Mouse (Mus musculus): ENCODE data around the gene Tsfm. TPM values are rescaled to one million over a fixed set of nuclear protein-coding genes. Genes with fewer than 3 reads are reported as not detected.

Tsfm gene
- polyA plus RNA-seq, 1 experiment from 2014 or later: 99.1 TPM

- Histone ChIP-seq H3K36me3 (peaks cover 74% of the 10 kb centered on the region), H3K9ac (replicated peaks) (no peak overlapping the region), H3K4me3 (replicated peaks) (no peak overlapping the region), H3K27ac (no peak overlapping the region), H3K4me2 (no peak overlapping the region), H3K9me3 (no peaks in the 10 kb centered on the region), H3K4me1 (replicated peaks) (no peaks in the 10 kb centered on the region), H3K27me3 (no peaks in the 10 kb centered on the region)
- ATAC-seq (ENCODE audit: insufficient number of reproducible peaks, insufficient read depth, low FRiP score, low TSS enrichment, low read depth): no peak
- 72% methylated on average over 13 of the region's 13 CpGs for WGBS
Measured at GRCm38 (mm10) chr10:126997340-126998113, 33.1 kb downstream of the Tsfm start.

- ATAC-seq (ENCODE audit: insufficient number of reproducible peaks, insufficient read depth, low FRiP score, low TSS enrichment, low read depth): no peak
- WGBS: 92% methylated on average over 3 of the region's 3 CpGs
- Histone ChIP-seq H3K27ac (no peak overlapping the region), H3K4me3 (replicated peaks) (no peak overlapping the region), H3K36me3 (peaks cover 75% of the 10 kb centered on the region), H3K9me3 (no peaks in the 10 kb centered on the region), H3K9ac (replicated peaks) (no peak overlapping the region), H3K27me3 (no peaks in the 10 kb centered on the region), H3K4me1 (replicated peaks) (peaks cover 30% of the 10 kb centered on the region), H3K4me2 (no peak overlapping the region)
Measured at GRCm38 (mm10) chr10:126993621-126994020, 37.0 kb downstream of the Tsfm start.

GRCm38 (mm10) chr10:126991676-126992075, 39.0 kb downstream of the Tsfm start:
- H3K4me1 ChIP-seq (replicated peaks): peaks cover 49% of the 10 kb centered on the region
- no peak for ATAC-seq (ENCODE audit: insufficient number of reproducible peaks, insufficient read depth, low FRiP score, low TSS enrichment, low read depth)
- peak overlapping the region; percentile 12; the same call in 1 of the 2 replicates for H3K27ac ChIP-seq
- no peaks in the 10 kb centered on the region for H3K9me3 ChIP-seq
- no peaks in the 10 kb centered on the region for H3K27me3 ChIP-seq
- whole genome bisulfite sequencing: 30% methylated on average over 3 of the region's 3 CpGs
- H3K4me2 ChIP-seq: no peak overlapping the region
- no peak overlapping the region for H3K4me3 ChIP-seq (replicated peaks)
- peaks cover 65% of the 10 kb centered on the region for H3K36me3 ChIP-seq
- H3K9ac ChIP-seq (replicated peaks): 0 out of 2 replicates have a peak overlapping the region, but pooled peaks have one; percentile 12

GRCm38 (mm10) chr10:126990313-126991056, 40.2 kb downstream of the Tsfm start:
- Histone ChIP-seq H3K4me2 (no peak overlapping the region), H3K27me3 (no peaks in the 10 kb centered on the region), H3K4me1 (replicated peaks) (peaks cover 61% of the 10 kb centered on the region), H3K9me3 (no peaks in the 10 kb centered on the region), H3K36me3 (peaks cover 61% of the 10 kb centered on the region), H3K27ac (peak overlapping the region; percentile 25; the same call in 1 of the 2 replicates), H3K4me3 (replicated peaks) (no peak overlapping the region), H3K9ac (replicated peaks) (no peak overlapping the region)
- 0 out of 2 replicates have a peak, but pooled peaks have one; percentile 21 for ATAC-seq (ENCODE audit: insufficient number of reproducible peaks, insufficient read depth, low FRiP score, low TSS enrichment, low read depth)
- 66% methylated on average over 7 of the region's 7 CpGs for WGBS

GRCm38 (mm10) chr10:126988513-126989165, 42.0 kb downstream of the Tsfm start:
- 52% methylated on average over 5 of the region's 5 CpGs for WGBS

GRCm38 (mm10) chr10:126987183-126988118, 43.2 kb downstream of the Tsfm start:
- no peaks in the 10 kb centered on the region for H3K9me3 ChIP-seq
- peak overlapping the region; percentile 36 for H3K4me2 ChIP-seq
- peak overlapping the region; percentile 86 for H3K27ac ChIP-seq
- 59% methylated on average over 8 of the region's 8 CpGs for WGBS
- peaks cover 92% of the 10 kb centered on the region for H3K4me1 ChIP-seq (replicated peaks)
- ATAC-seq (ENCODE audit: insufficient number of reproducible peaks, insufficient read depth, low FRiP score, low TSS enrichment, low read depth): no peak
- peak overlapping the region; percentile 42; the same call in 1 of the 2 replicates for H3K9ac ChIP-seq (replicated peaks)
- H3K36me3 ChIP-seq: peaks cover 54% of the 10 kb centered on the region
- no peak overlapping the region for H3K4me3 ChIP-seq (replicated peaks)
- no peaks in the 10 kb centered on the region for H3K27me3 ChIP-seq

More at GRCm38 (mm10) chr10:126988513-126989165, 42.0 kb downstream of the Tsfm start:
- Histone ChIP-seq H3K4me1 (replicated peaks) (peaks cover 80% of the 10 kb centered on the region), H3K27me3 (no peaks in the 10 kb centered on the region), H3K4me3 (replicated peaks) (no peak overlapping the region), H3K4me2 (no peak overlapping the region), H3K27ac (peak overlapping the region; percentile 62), H3K9ac (replicated peaks) (no peak overlapping the region), H3K9me3 (no peaks in the 10 kb centered on the region), H3K36me3 (peaks cover 54% of the 10 kb centered on the region)
- no peak for ATAC-seq (ENCODE audit: insufficient number of reproducible peaks, insufficient read depth, low FRiP score, low TSS enrichment, low read depth)

GRCm38 (mm10) chr10:126986541-126986961, 44.1 kb downstream of the Tsfm start:
- peaks cover 47% of the 10 kb centered on the region for H3K36me3 ChIP-seq
- no peaks in the 10 kb centered on the region for H3K27me3 ChIP-seq
- H3K27ac ChIP-seq: peak overlapping the region; percentile 86
- H3K4me2 ChIP-seq: peak overlapping the region; percentile 36
- WGBS: 55% methylated on average over 4 of the region's 4 CpGs
- no peaks in the 10 kb centered on the region for H3K9me3 ChIP-seq
- H3K9ac ChIP-seq (replicated peaks): no peak overlapping the region
- no peak overlapping the region for H3K4me3 ChIP-seq (replicated peaks)
- ATAC-seq (ENCODE audit: insufficient number of reproducible peaks, insufficient read depth, low FRiP score, low TSS enrichment, low read depth): peak; percentile 52; the same call in 1 of the 2 replicates
- H3K4me1 ChIP-seq (replicated peaks): peaks cover 97% of the 10 kb centered on the region

GRCm38 (mm10) chr10:126985579-126985978, 45.1 kb downstream of the Tsfm start:
- Histone ChIP-seq H3K4me2 (peak overlapping the region; percentile 36; the same call in 1 of the 2 replicates), H3K36me3 (peaks cover 39% of the 10 kb centered on the region), H3K27ac (peak overlapping the region; percentile 86; the same call in 1 of the 2 replicates), H3K9ac (replicated peaks) (no peak overlapping the region), H3K4me3 (replicated peaks) (no peak overlapping the region), H3K27me3 (no peaks in the 10 kb centered on the region), H3K4me1 (replicated peaks) (peaks cover 97% of the 10 kb centered on the region), H3K9me3 (no peaks in the 10 kb centered on the region)
- no peak for ATAC-seq (ENCODE audit: insufficient number of reproducible peaks, insufficient read depth, low FRiP score, low TSS enrichment, low read depth)
- WGBS: 86% methylated on average over 9 of the region's 9 CpGs

- no peak for ATAC-seq (ENCODE audit: insufficient number of reproducible peaks, insufficient read depth, low FRiP score, low TSS enrichment, low read depth)
- H3K9ac ChIP-seq (replicated peaks): no peak overlapping the region
- H3K27me3 ChIP-seq: no peaks in the 10 kb centered on the region
- H3K4me2 ChIP-seq: 0 out of 2 replicates have a peak overlapping the region, but pooled peaks have one; percentile 98
- H3K9me3 ChIP-seq: no peaks in the 10 kb centered on the region
- 85% methylated on average over 4 of the region's 4 CpGs for WGBS
- peaks cover 39% of the 10 kb centered on the region for H3K36me3 ChIP-seq
- peaks cover 97% of the 10 kb centered on the region for H3K4me1 ChIP-seq (replicated peaks)
- no peak overlapping the region for H3K4me3 ChIP-seq (replicated peaks)
- H3K27ac ChIP-seq: peak overlapping the region; percentile 32; the same call in 1 of the 2 replicates
Measured at GRCm38 (mm10) chr10:126985127-126985526, 45.5 kb downstream of the Tsfm start.
